Mouse (Mus musculus): ENCODE results near the gene Itgb4.

DNA sequence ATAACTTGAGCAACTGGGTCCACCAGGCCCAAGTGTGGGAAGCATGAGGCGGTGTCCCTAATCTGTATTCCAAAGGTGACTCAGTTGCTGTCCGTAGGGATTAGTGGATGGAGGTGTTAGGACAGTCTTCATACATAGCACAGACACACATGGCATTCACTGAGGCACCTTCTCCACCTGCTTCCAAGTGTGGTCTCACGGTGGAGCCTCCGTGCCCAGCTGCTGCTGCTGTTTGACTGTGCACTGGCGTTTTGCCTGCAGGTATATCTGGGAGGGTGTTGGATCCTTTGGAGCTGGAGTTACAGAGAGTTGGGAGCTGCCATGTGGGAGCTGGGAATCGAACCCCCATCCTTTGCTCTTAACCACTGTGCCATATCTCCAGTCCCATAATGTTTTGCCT is 60.1 kb downstream of the Itgb4 start:
- TF ChIP-seq CTCF (IDR thresholded peaks at IDR 0.05; ENCODE audit: low read depth) (no peak), EP300 (IDR thresholded peaks at IDR 0.05; ENCODE audit: low read depth) (no peak)

Measured in liver, embryonic 14.5 days (tissue).